Mouse (Mus musculus): ENCODE data around the gene Ffar2. TPM values are rescaled to one million over a fixed set of nuclear protein-coding genes. Genes with fewer than 3 reads are reported as not detected.
"Not testable (repeated sequence)": the region's sequence is repeated elsewhere in the genome, so short reads cannot be mapped to it uniquely, and the experiment has no call there.

Ffar2 gene
- polyA plus RNA-seq, 1 experiment from 2014 or later, result not detected

GRCm38 (mm10) chr7:30847934-30848333 lies 24.4 kb upstream of the Ffar2 start:
- Histone ChIP-seq H3K4me3 (replicated peaks; ENCODE audit: low read depth, low read length) (no peak overlapping the region), H3K4me2 (ENCODE audit: low read length) (no peak overlapping the region), H3K4me1 (ENCODE audit: control insufficient read depth, insufficient read depth, low read length) (peaks cover 6% of the 10 kb centered on the region; the same call in 1 of the 2 replicates), H3K9me3 (ENCODE audit: control insufficient read depth, low read length) (no peaks in the 10 kb centered on the region), H3K27ac (replicated peaks; ENCODE audit: low read depth, low read length) (no peak overlapping the region), H3K27me3 (ENCODE audit: control insufficient read depth, insufficient read depth, low read length) (no peaks in the 10 kb centered on the region), H3K36me3 (ENCODE audit: control insufficient read depth, insufficient read depth, low read length) (no peaks in the 10 kb centered on the region), H3K9ac (replicated peaks; ENCODE audit: low read length) (no peak overlapping the region)
- DNase-seq (no peak), ATAC-seq (ENCODE audit: low FRiP score, low TSS enrichment) (no peak)
- 83% methylated on average over 6 of the region's 6 CpGs for WGBS

DNA sequence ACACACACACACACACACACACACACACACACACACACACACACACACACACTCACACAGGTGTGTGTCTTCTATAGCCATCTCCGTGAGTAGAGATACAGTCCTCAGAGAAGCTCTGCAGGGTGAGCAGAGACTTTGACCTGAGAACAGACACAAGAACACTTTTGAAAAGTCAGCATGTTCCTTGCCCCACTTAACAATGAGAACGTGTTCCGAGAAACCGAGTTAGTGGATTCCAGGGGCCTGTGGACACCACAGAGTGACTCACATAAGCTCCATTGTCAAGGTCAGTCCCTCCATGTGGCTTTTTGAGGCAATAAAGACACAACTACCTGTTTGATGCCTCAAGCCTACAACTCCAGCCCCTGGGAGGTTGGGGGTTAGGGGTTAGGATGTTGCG lies 23.8 kb upstream of the Ffar2 start:
- DNase-seq (no peak), ATAC-seq (ENCODE audit: low FRiP score, low TSS enrichment) (no peak)
- H3K9ac ChIP-seq (replicated peaks; ENCODE audit: low read length), result no peak overlapping the region
- peaks cover 6% of the 10 kb centered on the region; the same call in 1 of the 2 replicates for H3K4me1 ChIP-seq (ENCODE audit: control insufficient read depth, insufficient read depth, low read length)
- H3K4me3 ChIP-seq (replicated peaks; ENCODE audit: low read depth, low read length), result no peak overlapping the region
- no peaks in the 10 kb centered on the region for H3K27me3 ChIP-seq (ENCODE audit: control insufficient read depth, insufficient read depth, low read length)
- H3K4me2 ChIP-seq (ENCODE audit: low read length), result no peak overlapping the region
- WGBS, result 77% methylated on average over 5 of the region's 5 CpGs
- no peak overlapping the region for H3K27ac ChIP-seq (replicated peaks; ENCODE audit: low read depth, low read length)
- no peaks in the 10 kb centered on the region for H3K36me3 ChIP-seq (ENCODE audit: control insufficient read depth, insufficient read depth, low read length)
- no peaks in the 10 kb centered on the region for H3K9me3 ChIP-seq (ENCODE audit: control insufficient read depth, low read length)

DNA sequence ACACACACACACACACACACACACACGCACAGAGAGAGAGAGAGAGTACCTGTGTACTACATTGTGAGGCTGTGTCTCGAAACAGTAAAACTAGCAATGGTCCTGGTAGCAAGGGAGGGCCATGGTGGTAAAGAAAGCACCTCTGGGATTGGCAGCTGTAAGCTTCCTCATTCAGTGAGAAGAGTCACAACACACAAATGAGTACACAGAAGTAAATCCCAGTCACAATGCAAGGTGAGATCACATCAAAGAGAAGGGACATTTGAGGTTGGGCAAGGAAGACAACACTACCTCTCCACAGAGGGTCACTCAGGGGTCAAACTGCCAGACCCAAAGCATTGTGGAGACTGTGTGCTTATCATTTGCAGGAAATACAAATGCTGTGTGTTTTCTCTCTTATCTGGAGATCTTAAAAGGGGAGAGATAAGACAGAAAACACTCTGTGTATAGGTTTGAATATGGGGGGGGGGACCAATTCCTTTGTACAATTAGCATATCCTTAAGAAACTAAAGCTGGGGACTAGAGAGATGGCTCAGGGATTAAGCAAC lies 23.0 kb upstream of the Ffar2 start:
- H3K9me3 ChIP-seq (ENCODE audit: control insufficient read depth, low read length), result no peaks in the 10 kb centered on the region
- no peak overlapping the region for H3K27ac ChIP-seq (replicated peaks; ENCODE audit: low read depth, low read length)
- H3K27me3 ChIP-seq (ENCODE audit: control insufficient read depth, insufficient read depth, low read length), result no peaks in the 10 kb centered on the region
- H3K4me2 ChIP-seq (ENCODE audit: low read length), result no peak overlapping the region
- H3K9ac ChIP-seq (replicated peaks; ENCODE audit: low read length), result no peak overlapping the region
- DNase-seq (no peak), ATAC-seq (ENCODE audit: low FRiP score, low TSS enrichment) (no peak)
- peaks cover 6% of the 10 kb centered on the region; the same call in 1 of the 2 replicates for H3K4me1 ChIP-seq (ENCODE audit: control insufficient read depth, insufficient read depth, low read length)
- H3K36me3 ChIP-seq (ENCODE audit: control insufficient read depth, insufficient read depth, low read length), result no peaks in the 10 kb centered on the region
- 82% methylated on average over 2 of the region's 2 CpGs for WGBS
- H3K4me3 ChIP-seq (replicated peaks; ENCODE audit: low read depth, low read length), result no peak overlapping the region

DNA sequence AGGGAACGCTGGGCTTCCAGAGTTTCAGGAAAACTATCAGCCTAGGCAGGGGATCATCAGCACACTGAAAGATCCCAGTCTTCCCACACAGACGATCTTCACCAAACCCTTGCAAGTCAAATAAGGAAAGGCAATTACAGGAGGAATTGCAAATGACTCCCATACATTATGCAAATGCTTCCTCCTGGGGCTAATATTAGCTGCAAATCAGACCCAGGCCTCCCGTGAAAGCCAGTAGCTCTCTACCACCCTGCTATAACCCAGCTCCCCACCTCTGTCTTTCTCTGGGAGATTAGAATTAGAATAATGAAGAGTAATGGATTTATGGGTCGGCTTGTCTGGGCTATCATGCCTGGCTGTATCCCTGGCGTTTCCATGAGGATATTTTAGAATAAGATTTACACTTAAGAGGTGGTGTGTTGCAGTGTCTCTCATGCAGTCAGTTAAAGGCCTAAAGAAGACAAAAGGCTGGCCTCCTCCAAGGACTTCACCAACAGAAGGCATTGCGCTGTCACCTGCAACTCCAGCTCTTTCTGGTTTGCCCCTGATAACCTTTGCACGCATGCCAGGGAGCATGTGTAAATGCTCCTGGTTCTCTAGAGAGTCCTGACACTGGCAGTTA lies 21.2 kb upstream of the Ffar2 start:
- Histone ChIP-seq H3K36me3 (ENCODE audit: control insufficient read depth, insufficient read depth, low read length) (no peaks in the 10 kb centered on the region), H3K9ac (replicated peaks; ENCODE audit: low read length) (no peak overlapping the region), H3K4me2 (ENCODE audit: low read length) (no peak overlapping the region), H3K4me3 (replicated peaks; ENCODE audit: low read depth, low read length) (no peak overlapping the region), H3K4me1 (ENCODE audit: control insufficient read depth, insufficient read depth, low read length) (peaks cover 6% of the 10 kb centered on the region; the same call in 1 of the 2 replicates), H3K9me3 (ENCODE audit: control insufficient read depth, low read length) (no peaks in the 10 kb centered on the region), H3K27ac (replicated peaks; ENCODE audit: low read depth, low read length) (peak overlapping the region; percentile 76), H3K27me3 (ENCODE audit: control insufficient read depth, insufficient read depth, low read length) (no peaks in the 10 kb centered on the region)
- WGBS, result 29% methylated on average over 7 of the region's 7 CpGs
- DNase-seq (peak; percentile 65), ATAC-seq (ENCODE audit: low FRiP score, low TSS enrichment) (no peak)

- DNase-seq, result no peak
- Histone ChIP-seq H3K4me3 (replicated peaks; ENCODE audit: low read depth, low read length) (no peak overlapping the region), H3K36me3 (ENCODE audit: control insufficient read depth, insufficient read depth, low read length) (no peaks in the 10 kb centered on the region), H3K4me2 (ENCODE audit: low read length) (no peak overlapping the region), H3K9me3 (ENCODE audit: control insufficient read depth, low read length) (no peaks in the 10 kb centered on the region), H3K27ac (replicated peaks; ENCODE audit: low read depth, low read length) (no peak overlapping the region), H3K4me1 (ENCODE audit: control insufficient read depth, insufficient read depth, low read length) (peaks cover 6% of the 10 kb centered on the region; the same call in 1 of the 2 replicates), H3K9ac (replicated peaks; ENCODE audit: low read length) (no peak overlapping the region), H3K27me3 (ENCODE audit: control insufficient read depth, insufficient read depth, low read length) (no peaks in the 10 kb centered on the region)
- WGBS, result 89% methylated on average over 5 of the region's 5 CpGs
- ATAC-seq (ENCODE audit: low FRiP score, low TSS enrichment), result no peak
These were observed 18.5 kb upstream of the Ffar2 start for GRCm38 (mm10) chr7:30842092-30842491.

DNA sequence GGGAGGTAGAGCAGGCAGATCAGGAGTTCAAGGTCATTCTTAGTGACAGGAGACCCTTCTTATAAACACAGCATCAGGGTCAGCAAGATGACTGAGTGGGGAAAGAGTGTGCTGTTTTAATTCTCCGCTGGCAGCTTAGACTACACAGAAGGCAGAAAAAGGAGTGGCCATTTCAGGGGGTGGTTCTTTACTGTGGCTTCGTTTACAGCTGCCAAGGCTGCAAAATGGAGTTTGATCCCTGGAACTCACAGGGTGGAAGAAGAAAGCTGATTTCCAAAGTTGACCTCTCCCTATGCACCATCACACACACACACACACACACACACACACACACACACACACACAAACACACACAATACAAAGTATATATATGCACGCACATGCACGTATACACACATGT lies 17.8 kb upstream of the Ffar2 start:
- Histone ChIP-seq H3K36me3 (ENCODE audit: control insufficient read depth, insufficient read depth, low read length) (no peaks in the 10 kb centered on the region), H3K27ac (replicated peaks; ENCODE audit: low read depth, low read length) (no peak overlapping the region), H3K4me2 (ENCODE audit: low read length) (no peak overlapping the region), H3K4me1 (ENCODE audit: control insufficient read depth, insufficient read depth, low read length) (peaks cover 6% of the 10 kb centered on the region; the same call in 1 of the 2 replicates), H3K9me3 (ENCODE audit: control insufficient read depth, low read length) (no peaks in the 10 kb centered on the region), H3K4me3 (replicated peaks; ENCODE audit: low read depth, low read length) (no peak overlapping the region), H3K9ac (replicated peaks; ENCODE audit: low read length) (no peak overlapping the region), H3K27me3 (ENCODE audit: control insufficient read depth, insufficient read depth, low read length) (no peaks in the 10 kb centered on the region)
- DNase-seq, result no peak
- no peak for ATAC-seq (ENCODE audit: low FRiP score, low TSS enrichment)
- WGBS, result 82% methylated on average over 4 of the region's 4 CpGs

DNA sequence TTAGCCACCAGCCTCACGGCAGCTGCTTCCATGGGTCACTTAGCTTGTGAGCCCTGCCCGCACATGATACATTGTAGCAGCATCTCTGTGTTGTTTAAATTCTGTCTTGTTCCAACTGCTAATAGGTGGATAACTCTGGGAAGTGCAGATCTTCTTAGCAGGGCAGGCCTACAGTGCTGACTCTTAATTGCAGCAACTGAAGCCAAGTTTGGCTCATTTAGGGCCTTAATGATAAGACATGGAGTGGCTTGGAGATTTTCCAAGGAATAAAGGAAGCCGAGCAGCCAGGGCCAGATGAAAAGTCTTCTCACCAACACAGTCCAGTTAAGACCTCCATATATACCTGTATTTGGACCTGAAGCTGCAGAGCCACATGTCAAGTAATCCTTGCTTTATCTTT lies 16.7 kb upstream of the Ffar2 start:
- ATAC-seq (ENCODE audit: low FRiP score, low TSS enrichment), result no peak
- H3K9me3 ChIP-seq (ENCODE audit: control insufficient read depth, low read length), result no peaks in the 10 kb centered on the region
- peaks cover 6% of the 10 kb centered on the region; the same call in 1 of the 2 replicates for H3K4me1 ChIP-seq (ENCODE audit: control insufficient read depth, insufficient read depth, low read length)
- no peak overlapping the region for H3K4me3 ChIP-seq (replicated peaks; ENCODE audit: low read depth, low read length)
- no peak overlapping the region for H3K4me2 ChIP-seq (ENCODE audit: low read length)
- no peaks in the 10 kb centered on the region for H3K36me3 ChIP-seq (ENCODE audit: control insufficient read depth, insufficient read depth, low read length)
- no peaks in the 10 kb centered on the region for H3K27me3 ChIP-seq (ENCODE audit: control insufficient read depth, insufficient read depth, low read length)
- no peak for DNase-seq
- H3K27ac ChIP-seq (replicated peaks; ENCODE audit: low read depth, low read length), result no peak overlapping the region
- 81% methylated on average over 3 of the region's 3 CpGs for WGBS
- H3K9ac ChIP-seq (replicated peaks; ENCODE audit: low read length), result no peak overlapping the region

DNA sequence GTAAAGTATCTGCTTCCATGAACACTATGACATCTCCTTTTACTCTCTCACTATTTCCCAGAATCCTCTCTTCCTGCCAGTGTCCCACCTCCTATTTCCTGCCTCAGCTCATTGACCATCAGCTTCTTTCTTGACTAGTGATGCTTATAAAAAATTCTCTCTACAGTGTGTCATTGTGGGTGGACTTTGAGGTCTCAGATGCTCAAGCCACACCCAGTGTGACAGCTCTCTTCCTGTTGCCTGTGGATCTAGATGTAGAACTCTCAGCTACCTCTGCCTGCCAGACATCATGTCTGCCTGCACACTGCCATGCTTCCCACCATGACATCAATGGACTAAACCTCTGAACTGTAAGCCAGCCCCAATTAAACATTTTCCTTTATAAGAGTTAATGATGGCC lies 13.7 kb upstream of the Ffar2 start:
- DNase-seq (no peak), ATAC-seq (ENCODE audit: low FRiP score, low TSS enrichment) (no peak)
- Histone ChIP-seq H3K4me1 (ENCODE audit: control insufficient read depth, insufficient read depth, low read length) (no peaks in the 10 kb centered on the region), H3K9ac (replicated peaks; ENCODE audit: low read length) (no peak overlapping the region), H3K27me3 (ENCODE audit: control insufficient read depth, insufficient read depth, low read length) (no peaks in the 10 kb centered on the region), H3K4me2 (ENCODE audit: low read length) (no peak overlapping the region), H3K4me3 (replicated peaks; ENCODE audit: low read depth, low read length) (no peak overlapping the region), H3K27ac (replicated peaks; ENCODE audit: low read depth, low read length) (no peak overlapping the region), H3K36me3 (ENCODE audit: control insufficient read depth, insufficient read depth, low read length) (no peaks in the 10 kb centered on the region), H3K9me3 (ENCODE audit: control insufficient read depth, low read length) (no peaks in the 10 kb centered on the region)

DNA sequence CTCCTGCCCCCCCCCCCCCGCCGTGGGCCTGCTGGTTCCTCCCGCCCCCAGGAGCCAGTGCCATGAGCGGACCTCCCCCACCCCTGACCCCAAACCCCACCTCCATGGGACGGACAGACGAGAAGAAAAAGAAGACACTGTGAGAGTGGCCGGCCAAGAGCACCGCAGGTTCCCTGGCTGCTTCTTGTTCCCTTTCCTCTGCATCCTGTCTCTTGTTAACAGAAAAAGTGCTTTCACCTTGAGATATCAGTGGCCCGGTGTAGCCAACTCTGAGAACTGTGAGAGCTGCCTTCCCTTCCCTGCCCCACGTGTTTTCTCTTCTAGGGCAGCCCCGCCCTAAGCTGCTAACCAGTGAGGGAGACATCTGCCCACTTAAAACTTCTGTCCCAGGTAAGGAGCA lies 9.1 kb upstream of the Ffar2 start:
- H3K4me3 ChIP-seq (replicated peaks; ENCODE audit: low read depth, low read length); ATAC-seq (ENCODE audit: low FRiP score, low TSS enrichment); H3K9me3 ChIP-seq (ENCODE audit: control insufficient read depth, low read length); H3K9ac ChIP-seq (replicated peaks; ENCODE audit: low read length); H3K27me3 ChIP-seq (ENCODE audit: control insufficient read depth, insufficient read depth, low read length); DNase-seq; H3K36me3 ChIP-seq (ENCODE audit: control insufficient read depth, insufficient read depth, low read length); H3K4me2 ChIP-seq (ENCODE audit: low read length); H3K27ac ChIP-seq (replicated peaks; ENCODE audit: low read depth, low read length); H3K4me1 ChIP-seq (ENCODE audit: control insufficient read depth, insufficient read depth, low read length): not testable (repeated sequence)
- 45% methylated on average over 9 of the region's 11 CpGs for WGBS

All from midbrain, embryonic 14.5 days (tissue).